Mouse (Mus musculus) left cerebral cortex, adult 11 months (tissue): ENCODE measurements around the gene Fktn.
"Not testable (repeated sequence)": the region's sequence is repeated elsewhere in the genome, so short reads cannot be mapped to it uniquely, and the experiment has no call there.

ENCODE experiments used
- DNase-seq: peaks from one replicate; pipeline ENCODE4 v3.0.0; 2022; ENCODE audit warnings: low spot score

Fktn gene

GRCm38 (mm10) chr4:53770958-53771735 is 57.3 kb downstream of the Fktn start:
- DNase-seq: no peak

- no peak for DNase-seq
Measured at GRCm38 (mm10) chr4:53772004-53772403, 58.2 kb downstream of the Fktn start.

GRCm38 (mm10) chr4:53773911-53774310 is 60.1 kb downstream of the Fktn start:
- DNase-seq: no peak

- no peak for DNase-seq
Measured at GRCm38 (mm10) chr4:53781396-53781795, 67.6 kb downstream of the Fktn start.

- no peak for DNase-seq
Measured at GRCm38 (mm10) chr4:53782216-53783070, 68.6 kb downstream of the Fktn start.

- DNase-seq: no peak
Measured at GRCm38 (mm10) chr4:53785746-53786398, 72.1 kb downstream of the Fktn start.

GRCm38 (mm10) chr4:53786851-53787250 is 73.1 kb downstream of the Fktn start:
- no peak for DNase-seq

- DNase-seq: no peak
Measured at GRCm38 (mm10) chr4:53789346-53789745, 75.5 kb downstream of the Fktn start.

GRCm38 (mm10) chr4:53794257-53794966 is 80.6 kb downstream of the Fktn start:
- DNase-seq: no peak

- DNase-seq: no peak
Measured at GRCm38 (mm10) chr4:53795086-53795485, 81.3 kb downstream of the Fktn start.

GRCm38 (mm10) chr4:53795706-53796105 is 81.9 kb downstream of the Fktn start:
- no peak for DNase-seq

GRCm38 (mm10) chr4:53796865-53797772 is 83.3 kb downstream of the Fktn start:
- DNase-seq: no peak

GRCm38 (mm10) chr4:53798896-53799676 is 85.3 kb downstream of the Fktn start:
- no peak for DNase-seq

GRCm38 (mm10) chr4:53799753-53800152 is 86.0 kb downstream of the Fktn start:
- DNase-seq: no peak

GRCm38 (mm10) chr4:53803674-53804073 is 89.9 kb downstream of the Fktn start:
- not testable (repeated sequence) for DNase-seq

- DNase-seq: not testable (repeated sequence)
Measured at GRCm38 (mm10) chr4:53806428-53806827, 92.6 kb downstream of the Fktn start.

- DNase-seq: no peak
Measured at GRCm38 (mm10) chr4:53818320-53818719, 104.5 kb downstream of the Fktn start.

GRCm38 (mm10) chr4:53823697-53824096 is 109.9 kb downstream of the Fktn start:
- no peak for DNase-seq

- DNase-seq: no peak
Measured at GRCm38 (mm10) chr4:53824831-53825230, 111.0 kb downstream of the Fktn start.
